Mouse (Mus musculus): ENCODE results near the gene Col6a1. TPM values are rescaled to one million over a fixed set of nuclear protein-coding genes. Genes with fewer than 3 reads are reported as not detected.
A peak's percentile ranks its signal among the peaks of the same experiment; 100 is the strongest.

The Col6a1 gene
- polyA plus RNA-seq, 1 experiment from 2014 or later: 38.1 TPM

DNA sequence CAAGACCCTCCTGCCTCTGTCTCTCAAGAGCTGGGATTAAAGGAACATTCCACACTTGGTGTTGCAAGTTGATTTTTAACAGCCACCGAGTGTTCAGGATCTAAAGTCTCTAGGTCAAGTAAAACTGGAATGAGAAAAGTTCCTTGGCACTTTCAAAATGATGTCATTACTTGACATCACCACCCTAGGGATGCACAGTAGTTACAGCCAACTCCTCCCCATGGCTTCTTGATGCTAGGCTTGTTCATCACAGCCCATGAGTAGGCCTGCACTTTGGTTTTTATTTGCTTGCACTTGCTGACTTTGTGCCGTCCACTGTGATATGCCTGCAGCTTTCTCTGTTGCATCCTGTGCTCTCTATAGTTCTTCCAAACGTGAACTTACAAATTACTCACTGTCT, 21.6 kb downstream of the Col6a1 start:
- no peak overlapping the region for H3K4me3 ChIP-seq (ENCODE audit: low read length)
- WGBS: 82% methylated on average over 3 of the region's 3 CpGs

DNA sequence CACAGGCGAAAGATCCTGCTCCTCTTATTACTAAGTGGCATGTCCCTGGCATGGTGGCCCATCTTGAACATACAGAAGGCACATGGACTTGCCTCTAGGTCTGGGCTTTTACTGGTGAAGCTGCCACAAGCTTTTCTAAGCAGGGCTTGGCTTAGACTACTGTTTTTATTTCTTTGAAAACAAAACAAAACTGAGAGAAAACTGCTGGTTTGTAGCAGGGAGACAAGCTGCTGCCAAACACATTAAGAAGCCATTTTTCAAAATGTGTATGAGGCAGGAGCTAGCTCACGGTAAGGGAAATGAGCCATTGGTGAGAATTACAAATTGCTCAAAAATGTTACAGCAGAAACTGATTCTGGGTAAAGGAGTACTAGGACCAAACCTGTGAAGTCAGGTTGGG, 24.5 kb downstream of the Col6a1 start:
- no peaks in the 10 kb centered on the region for H3K27me3 ChIP-seq (ENCODE audit: control insufficient read depth, insufficient read depth, low read length)
- no peaks in the 10 kb centered on the region for H3K9me3 ChIP-seq (ENCODE audit: control insufficient read depth, low read length)
- H3K4me2 ChIP-seq (replicated peaks; ENCODE audit: low read depth, low read length): no peak overlapping the region
- 54% methylated on average over 2 of the region's 2 CpGs for WGBS
- no peak overlapping the region for H3K4me3 ChIP-seq (ENCODE audit: low read length)
- ATAC-seq (ENCODE audit: low FRiP score, low TSS enrichment): no peak
- no peak overlapping the region for H3K9ac ChIP-seq (ENCODE audit: low read depth, low read length)
- 0 out of 2 replicates have a peak, but pooled peaks cover 3% of the 10 kb centered on the region for H3K4me1 ChIP-seq (ENCODE audit: control insufficient read depth, insufficient read depth, low read length)
- no peaks in the 10 kb centered on the region for H3K36me3 ChIP-seq (ENCODE audit: control insufficient read depth, insufficient read depth, low read length)
- no peak overlapping the region for H3K27ac ChIP-seq (ENCODE audit: low read depth, low read length)

More for the DNA sequence above, 21.6 kb downstream of the Col6a1 start:
- H3K9me3 ChIP-seq (ENCODE audit: control insufficient read depth, low read length): no peaks in the 10 kb centered on the region
- 0 out of 2 replicates have a peak, but pooled peaks cover 3% of the 10 kb centered on the region for H3K4me1 ChIP-seq (ENCODE audit: control insufficient read depth, insufficient read depth, low read length)
- H3K4me2 ChIP-seq (replicated peaks; ENCODE audit: low read depth, low read length): no peak overlapping the region
- no peaks in the 10 kb centered on the region for H3K36me3 ChIP-seq (ENCODE audit: control insufficient read depth, insufficient read depth, low read length)
- H3K27ac ChIP-seq (ENCODE audit: low read depth, low read length): no peak overlapping the region
- no peaks in the 10 kb centered on the region for H3K27me3 ChIP-seq (ENCODE audit: control insufficient read depth, insufficient read depth, low read length)
- ATAC-seq (ENCODE audit: low FRiP score, low TSS enrichment): no peak
- no peak overlapping the region for H3K9ac ChIP-seq (ENCODE audit: low read depth, low read length)

DNA sequence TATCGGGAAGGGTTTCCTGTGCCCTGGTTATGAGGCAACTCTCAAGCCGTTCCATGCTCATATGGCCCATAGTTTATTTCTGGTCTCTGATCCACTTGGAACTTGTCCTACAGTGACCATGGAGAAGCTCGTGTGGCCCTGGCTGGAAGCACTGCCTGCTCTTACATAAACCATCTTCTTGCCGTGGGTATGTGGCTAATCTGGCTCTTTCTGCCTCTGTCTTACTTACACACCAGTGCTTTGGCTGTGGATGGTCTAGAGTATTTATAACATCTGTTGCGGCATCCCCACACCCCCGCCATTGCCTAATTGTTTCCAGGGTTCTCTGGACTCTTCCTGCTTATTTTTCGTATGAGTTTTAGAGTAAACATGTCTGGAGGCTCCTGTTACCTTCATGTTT, 26.2 kb downstream of the Col6a1 start:
- WGBS: 85% methylated on average over 7 of the region's 7 CpGs
- no peaks in the 10 kb centered on the region for H3K36me3 ChIP-seq (ENCODE audit: control insufficient read depth, insufficient read depth, low read length)
- no peaks in the 10 kb centered on the region for H3K9me3 ChIP-seq (ENCODE audit: control insufficient read depth, low read length)
- no peak overlapping the region for H3K4me3 ChIP-seq (ENCODE audit: low read length)
- H3K27me3 ChIP-seq (ENCODE audit: control insufficient read depth, insufficient read depth, low read length): no peaks in the 10 kb centered on the region
- no peak for ATAC-seq (ENCODE audit: low FRiP score, low TSS enrichment)
- H3K4me2 ChIP-seq (replicated peaks; ENCODE audit: low read depth, low read length): no peak overlapping the region
- H3K4me1 ChIP-seq (ENCODE audit: control insufficient read depth, insufficient read depth, low read length): peaks cover 3% of the 10 kb centered on the region; the same call in 1 of the 2 replicates
- H3K9ac ChIP-seq (ENCODE audit: low read depth, low read length): no peak overlapping the region
- H3K27ac ChIP-seq (ENCODE audit: low read depth, low read length): no peak overlapping the region

DNA sequence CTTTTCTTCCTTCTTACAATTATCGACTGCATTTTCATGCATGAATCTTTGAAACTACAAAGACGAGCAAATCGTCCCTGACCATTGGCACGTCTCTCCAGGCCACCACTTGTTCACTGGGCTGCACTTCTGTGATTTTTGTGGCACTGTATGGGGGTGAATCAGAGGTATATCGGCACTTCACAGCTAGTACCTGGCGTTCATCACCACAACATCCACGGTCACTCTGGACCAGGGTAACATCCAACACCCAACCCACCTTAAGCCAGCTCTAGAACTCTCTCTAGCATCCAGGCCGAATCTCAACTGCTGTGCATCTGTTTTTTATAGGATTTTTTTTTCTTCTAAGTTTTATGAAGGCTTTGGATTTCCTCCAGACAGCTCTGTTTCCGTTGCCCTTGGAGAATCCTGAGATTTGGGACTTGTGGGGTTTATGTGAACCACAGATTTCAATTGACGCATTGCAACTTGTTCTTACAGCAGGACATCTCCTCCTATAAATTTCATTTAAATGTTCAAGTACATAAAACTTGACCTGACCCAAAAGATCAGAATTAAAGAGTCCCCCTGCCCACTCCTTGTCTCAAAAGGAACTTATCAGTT, 30.6 kb downstream of the Col6a1 start:
- WGBS: 77% methylated on average over 10 of the region's 10 CpGs
- no peak for ATAC-seq (ENCODE audit: low FRiP score, low TSS enrichment)
- Histone ChIP-seq H3K4me3 (ENCODE audit: low read length) (no peak overlapping the region), H3K9ac (ENCODE audit: low read depth, low read length) (no peak overlapping the region), H3K4me1 (ENCODE audit: control insufficient read depth, insufficient read depth, low read length) (no peaks in the 10 kb centered on the region; the same call in 1 of the 2 replicates), H3K27ac (ENCODE audit: low read depth, low read length) (peak overlapping the region; percentile 42), H3K4me2 (replicated peaks; ENCODE audit: low read depth, low read length) (no peak overlapping the region), H3K9me3 (ENCODE audit: control insufficient read depth, low read length) (no peaks in the 10 kb centered on the region), H3K27me3 (ENCODE audit: control insufficient read depth, insufficient read depth, low read length) (no peaks in the 10 kb centered on the region), H3K36me3 (ENCODE audit: control insufficient read depth, insufficient read depth, low read length) (no peaks in the 10 kb centered on the region)

DNA sequence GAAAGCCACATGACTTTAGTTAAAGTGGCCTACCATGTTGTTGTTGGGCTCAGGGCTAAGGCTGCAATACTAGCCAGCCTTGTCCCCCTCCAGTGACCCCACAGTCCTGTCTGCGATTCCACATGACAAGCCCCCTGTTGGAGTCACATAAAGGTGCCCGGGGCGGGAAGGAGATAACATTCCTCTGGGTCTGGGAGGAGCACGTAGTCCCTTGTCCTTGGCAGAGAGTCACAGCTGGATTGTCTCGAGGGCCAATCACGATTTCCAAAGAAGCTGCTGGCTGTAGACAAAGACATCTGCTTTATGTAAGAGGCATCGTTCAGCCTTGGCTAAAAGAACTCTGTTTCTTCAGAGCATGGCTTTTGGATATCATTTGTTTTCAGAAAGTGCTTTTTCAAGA, 31.2 kb downstream of the Col6a1 start:
- peak overlapping the region; percentile 42 for H3K27ac ChIP-seq (ENCODE audit: low read depth, low read length)
- 35% methylated on average over 7 of the region's 7 CpGs for WGBS
- no peak overlapping the region for H3K4me2 ChIP-seq (replicated peaks; ENCODE audit: low read depth, low read length)
- no peaks in the 10 kb centered on the region for H3K27me3 ChIP-seq (ENCODE audit: control insufficient read depth, insufficient read depth, low read length)
- H3K4me3 ChIP-seq (ENCODE audit: low read length): no peak overlapping the region
- H3K36me3 ChIP-seq (ENCODE audit: control insufficient read depth, insufficient read depth, low read length): no peaks in the 10 kb centered on the region
- ATAC-seq (ENCODE audit: low FRiP score, low TSS enrichment): no peak
- H3K9me3 ChIP-seq (ENCODE audit: control insufficient read depth, low read length): no peaks in the 10 kb centered on the region
- H3K9ac ChIP-seq (ENCODE audit: low read depth, low read length): no peak overlapping the region
- H3K4me1 ChIP-seq (ENCODE audit: control insufficient read depth, insufficient read depth, low read length): no peaks in the 10 kb centered on the region; the same call in 1 of the 2 replicates

DNA sequence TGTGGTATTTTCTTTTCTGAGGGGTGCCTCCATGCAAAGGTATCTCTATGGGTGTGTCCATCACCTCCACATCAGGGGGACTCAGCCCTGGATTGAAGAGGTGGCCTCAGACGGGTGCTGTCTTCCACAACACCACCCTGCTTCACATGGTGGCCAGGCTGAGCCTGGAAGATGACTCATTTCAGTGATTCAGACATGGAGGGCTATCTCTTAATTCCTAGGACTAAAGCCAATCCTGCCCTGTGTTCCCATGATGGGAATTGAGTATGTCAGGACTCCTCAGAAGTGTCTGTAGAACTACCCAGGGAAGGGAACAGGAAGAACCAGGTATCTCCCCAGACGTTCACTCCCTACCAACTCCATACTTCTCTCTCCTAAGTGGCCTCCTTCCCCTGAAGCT, 32.5 kb downstream of the Col6a1 start:
- Histone ChIP-seq H3K36me3 (ENCODE audit: control insufficient read depth, insufficient read depth, low read length) (no peaks in the 10 kb centered on the region), H3K9me3 (ENCODE audit: control insufficient read depth, low read length) (no peaks in the 10 kb centered on the region), H3K27ac (ENCODE audit: low read depth, low read length) (no peak overlapping the region), H3K27me3 (ENCODE audit: control insufficient read depth, insufficient read depth, low read length) (no peaks in the 10 kb centered on the region), H3K4me3 (ENCODE audit: low read length) (no peak overlapping the region), H3K4me1 (ENCODE audit: control insufficient read depth, insufficient read depth, low read length) (no peaks in the 10 kb centered on the region; the same call in 1 of the 2 replicates), H3K9ac (ENCODE audit: low read depth, low read length) (no peak overlapping the region), H3K4me2 (replicated peaks; ENCODE audit: low read depth, low read length) (no peak overlapping the region)
- ATAC-seq (ENCODE audit: low FRiP score, low TSS enrichment): no peak
- WGBS: 79% methylated on average over 2 of the region's 2 CpGs

DNA sequence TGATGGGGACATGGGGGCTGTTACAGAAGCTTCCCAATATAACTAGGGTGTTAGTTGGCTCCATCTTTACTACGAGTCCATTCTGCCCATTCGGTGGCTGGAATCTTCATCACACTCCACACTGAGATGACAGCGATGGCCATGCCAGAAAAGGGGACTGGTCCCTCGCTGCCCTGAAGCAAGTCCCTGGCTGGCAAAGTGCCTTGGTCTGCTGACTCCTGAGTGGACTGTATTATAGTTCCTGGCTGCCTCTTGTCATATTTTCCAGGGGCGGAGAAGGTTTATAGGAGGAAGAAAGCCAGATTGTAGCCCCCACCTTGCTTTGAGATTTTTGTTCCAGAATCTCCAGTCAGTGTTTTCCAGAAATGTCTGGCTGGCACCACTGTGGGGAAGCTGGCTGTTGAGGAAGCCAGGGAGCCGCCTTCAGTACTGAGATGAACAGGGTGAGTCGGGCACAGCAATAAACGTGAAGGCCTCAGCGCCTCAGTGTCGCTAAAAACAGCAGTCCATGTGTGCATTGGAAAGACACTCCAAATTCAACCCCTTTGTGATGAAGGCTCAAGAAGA, 40.4 kb downstream of the Col6a1 start:
- ATAC-seq (ENCODE audit: low FRiP score, low TSS enrichment): no peak
- no peak overlapping the region for H3K27ac ChIP-seq (ENCODE audit: low read depth, low read length)
- H3K4me1 ChIP-seq (ENCODE audit: control insufficient read depth, insufficient read depth, low read length): 0 out of 2 replicates have a peak, but pooled peaks cover 6% of the 10 kb centered on the region
- H3K9ac ChIP-seq (ENCODE audit: low read depth, low read length): no peak overlapping the region
- no peaks in the 10 kb centered on the region for H3K36me3 ChIP-seq (ENCODE audit: control insufficient read depth, insufficient read depth, low read length)
- 89% methylated on average over 10 of the region's 10 CpGs for WGBS
- H3K9me3 ChIP-seq (ENCODE audit: control insufficient read depth, low read length): no peaks in the 10 kb centered on the region
- no peak overlapping the region for H3K4me3 ChIP-seq (ENCODE audit: low read length)
- H3K4me2 ChIP-seq (replicated peaks; ENCODE audit: low read depth, low read length): no peak overlapping the region
- no peaks in the 10 kb centered on the region for H3K27me3 ChIP-seq (ENCODE audit: control insufficient read depth, insufficient read depth, low read length)

DNA sequence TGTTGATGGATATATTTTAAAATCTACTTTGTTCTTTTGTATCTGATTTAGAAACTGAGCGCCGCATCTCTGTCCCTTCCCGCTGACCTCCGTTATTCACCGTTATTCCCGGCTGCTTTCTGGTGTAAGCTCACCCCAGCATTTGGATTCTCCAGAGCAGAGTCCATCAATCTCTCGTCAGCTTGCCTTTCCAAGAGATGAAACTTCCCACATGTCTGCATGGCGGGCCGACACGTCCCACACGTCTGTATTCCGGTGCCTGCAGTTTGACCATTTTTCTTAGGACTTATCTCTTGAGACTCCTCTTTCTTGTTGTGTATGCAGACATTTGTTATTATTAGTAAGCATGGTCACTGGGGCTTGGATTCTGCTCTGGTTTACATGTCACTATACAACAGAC, 42.0 kb downstream of the Col6a1 start:
- Histone ChIP-seq H3K36me3 (ENCODE audit: control insufficient read depth, insufficient read depth, low read length) (no peaks in the 10 kb centered on the region), H3K27me3 (ENCODE audit: control insufficient read depth, insufficient read depth, low read length) (no peaks in the 10 kb centered on the region), H3K4me3 (ENCODE audit: low read length) (no peak overlapping the region), H3K27ac (ENCODE audit: low read depth, low read length) (peak overlapping the region; percentile 69; the same call in 1 of the 2 replicates), H3K4me2 (replicated peaks; ENCODE audit: low read depth, low read length) (no peak overlapping the region), H3K9ac (ENCODE audit: low read depth, low read length) (no peak overlapping the region), H3K4me1 (ENCODE audit: control insufficient read depth, insufficient read depth, low read length) (0 out of 2 replicates have a peak, but pooled peaks cover 6% of the 10 kb centered on the region), H3K9me3 (ENCODE audit: control insufficient read depth, low read length) (no peaks in the 10 kb centered on the region)
- ATAC-seq (ENCODE audit: low FRiP score, low TSS enrichment): no peak; the same call in 1 of the 2 replicates
- WGBS: 31% methylated on average over 12 of the region's 12 CpGs

DNA sequence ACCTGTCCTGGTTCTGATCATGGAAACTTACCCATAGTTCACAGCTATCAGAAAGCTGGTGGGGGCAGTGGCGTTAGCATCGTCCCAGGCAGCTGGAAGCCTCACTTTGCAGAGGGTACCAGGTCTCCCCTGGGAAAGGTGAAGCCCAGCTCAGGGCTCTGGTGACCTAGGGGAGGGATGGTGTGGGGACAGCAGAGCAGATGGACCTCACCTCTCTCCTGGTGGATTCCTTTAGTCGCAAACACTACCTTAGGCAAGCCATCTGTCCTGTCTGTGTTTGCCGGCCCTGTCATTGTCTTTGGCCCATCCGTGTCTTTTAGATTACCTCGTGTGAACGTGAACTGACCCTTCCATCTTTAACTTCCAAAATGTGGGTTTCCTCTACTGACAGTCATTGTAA, 42.5 kb downstream of the Col6a1 start:
- H3K27me3 ChIP-seq (ENCODE audit: control insufficient read depth, insufficient read depth, low read length): no peaks in the 10 kb centered on the region
- no peak; the same call in 1 of the 2 replicates for ATAC-seq (ENCODE audit: low FRiP score, low TSS enrichment)
- H3K4me1 ChIP-seq (ENCODE audit: control insufficient read depth, insufficient read depth, low read length): 0 out of 2 replicates have a peak, but pooled peaks cover 6% of the 10 kb centered on the region
- WGBS: 52% methylated on average over 7 of the region's 7 CpGs
- no peak overlapping the region for H3K27ac ChIP-seq (ENCODE audit: low read depth, low read length)
- no peak overlapping the region for H3K9ac ChIP-seq (ENCODE audit: low read depth, low read length)
- H3K36me3 ChIP-seq (ENCODE audit: control insufficient read depth, insufficient read depth, low read length): no peaks in the 10 kb centered on the region
- H3K9me3 ChIP-seq (ENCODE audit: control insufficient read depth, low read length): no peaks in the 10 kb centered on the region
- no peak overlapping the region for H3K4me2 ChIP-seq (replicated peaks; ENCODE audit: low read depth, low read length)
- no peak overlapping the region for H3K4me3 ChIP-seq (ENCODE audit: low read length)

Measured in kidney, embryonic 14.5 days (tissue).